Mouse (Mus musculus) cerebellum, adult 2 months (tissue): Measurements from ENCODE around the gene Usp1.

Experiments
- CTCF ChIP-seq: fragments of 200-500 bp; IDR thresholded peaks from 2 replicates; pipeline ENCODE4 v1.5.1; 2011; ENCODE audit warnings: low read depth, mild to moderate bottlenecking, control low read depth, low read length, moderate library complexity, borderline replicate concordance; ENCODE audit not compliant: insufficient read depth
- POLR2A ChIP-seq: fragments of 200-500 bp; IDR thresholded peaks from 2 replicates; pipeline ENCODE4 v1.6.1; 2011; ENCODE audit warnings: low read length, control low read depth, borderline replicate concordance; ENCODE audit not compliant: insufficient read depth

DNA sequence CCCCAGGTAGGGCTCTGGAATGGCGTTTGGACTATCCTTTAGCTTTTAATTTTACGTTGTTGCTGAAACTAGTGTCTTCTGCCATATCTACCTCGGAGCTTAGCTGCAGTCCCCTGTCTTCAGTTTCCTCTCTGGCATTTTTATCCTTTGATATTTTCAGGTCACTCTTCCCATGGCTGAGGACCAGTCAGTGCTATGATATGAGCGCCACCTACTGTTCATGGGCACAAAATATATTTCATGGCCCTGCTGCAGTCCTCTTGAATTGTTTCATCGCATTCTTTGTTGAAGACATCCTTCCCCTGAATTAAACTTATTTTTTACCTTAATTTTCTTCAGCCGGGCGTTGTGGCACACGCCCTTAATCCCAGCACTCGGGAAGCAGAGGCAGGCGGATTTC, 36.5 kb upstream of the Usp1 start:
- peak; percentile 71 for TF ChIP-seq CTCF
- TF ChIP-seq POLR2A = no peak
